Mouse (Mus musculus) liver, postnatal 0 days (tissue): ENCODE data around the gene Zeb2.

Source experiments
- CTCF ChIP-seq: sonication (generic); IDR thresholded peaks from 2 replicates; pipeline ENCODE4 v1.5.1; 2016; ENCODE audit warnings: antibody characterized with exemption, low read depth
- EP300 ChIP-seq: IDR thresholded peaks from 2 replicates; pipeline ENCODE4 v1.6.1; 2016; ENCODE audit warnings: antibody characterized with exemption, low read depth, mild to moderate bottlenecking

GRCm38 (mm10) chr2:44952830-44953422 is 164.3 kb downstream of the Zeb2 start:
- TF ChIP-seq CTCF (no peak), EP300 (no peak)
